Mouse (Mus musculus) lung, postnatal 0 days (tissue): ENCODE measurements around the gene Il25. TPM values are rescaled to one million over a fixed set of nuclear protein-coding genes. Genes with fewer than 3 reads are reported as not detected.
"Not testable (repeated sequence)": the region's sequence is repeated elsewhere in the genome, so short reads cannot be mapped to it uniquely, and the experiment has no call there.

Experiments
- ATAC-seq: fragments of 200-750 bp; cut with Nextera tagmentation; 2 replicates; pipeline ENCODE4 v1.8.0; 2017; ENCODE audit warnings: moderate library complexity
- DNase-seq: peaks from one replicate; pipeline ENCODE4 v3.0.0-alpha.2; 2016; ENCODE audit warnings: low spot score
- H3K27ac ChIP-seq: fragments of 300-500 bp; sonication (generic); 2 replicates; pipeline ENCODE4 v1.5.1; 2014; ENCODE audit warnings: antibody characterized with exemption, mild to moderate bottlenecking, low read length, mixed read lengths
- H3K27me3 ChIP-seq: fragments of 300-500 bp; sonication (generic); replicated peaks from 2 replicates; pipeline ENCODE4 v1.6.1; 2014; ENCODE audit warnings: low read length, mixed read lengths; ENCODE audit not compliant: insufficient read depth
- H3K36me3 ChIP-seq: fragments of 300-500 bp; sonication (generic); 2 replicates; pipeline ENCODE4 v1.6.1; 2014; ENCODE audit warnings: low read length, mixed read lengths; ENCODE audit not compliant: insufficient read depth
- H3K4me1 ChIP-seq: fragments of 300-500 bp; sonication (generic); 2 replicates; pipeline ENCODE4 v1.6.1; 2014; ENCODE audit warnings: antibody characterized with exemption, low read depth, low read length, mixed read lengths; ENCODE audit not compliant: insufficient read depth
- H3K4me2 ChIP-seq: fragments of 300-500 bp; sonication (generic); replicated peaks from 2 replicates; pipeline ENCODE4 v1.6.1; 2014; ENCODE audit warnings: low read depth, mild to moderate bottlenecking, low read length, moderate library complexity, mixed read lengths
- H3K4me3 ChIP-seq: fragments of 300-500 bp; sonication (generic); 2 replicates; pipeline ENCODE4 v1.5.1; 2014; ENCODE audit warnings: low read depth, low read length
- H3K9ac ChIP-seq: fragments of 300-500 bp; sonication (generic); replicated peaks from 2 replicates; pipeline ENCODE4 v1.6.1; 2014; ENCODE audit warnings: low read depth, mild to moderate bottlenecking
- H3K9me3 ChIP-seq: fragments of 300-500 bp; sonication (generic); 2 replicates; pipeline ENCODE4 v1.6.1; 2016; ENCODE audit warnings: low read length, mixed read lengths
- CTCF ChIP-seq: IDR thresholded peaks from 2 replicates; pipeline ENCODE4 v1.5.1; 2016; ENCODE audit warnings: antibody characterized with exemption, mild to moderate bottlenecking
- EP300 ChIP-seq: IDR thresholded peaks from 2 replicates; pipeline ENCODE4 v1.6.1; 2016; ENCODE audit warnings: antibody characterized with exemption, mild to moderate bottlenecking, control low read depth
- WGBS: fragments of 180-500 bp; shearing (Covaris S2); extraction: QIAGEN DNeasy Blood & Tissue Kit; methylation state at CpG from one replicate; pipeline ENCODE4 v1.1.7; 2014; 5-methylcytosine and 5-hydroxymethylcytosine counted together
- polyA plus RNA-seq: library from polyadenylated mRNA; unstranded; fragments of >200 nt; fragmentation: Nextera tagmentation; extraction: Ambion mirVana; gene quantifications from 2 replicates; pipeline ENCODE4 v1.2.1, GENCODE M21; 2015

Il25 gene
- polyA plus RNA-seq, 1 experiment from 2014 or later, result not detected

- H3K27me3 ChIP-seq, result no peaks in the 10 kb centered on the region
- no peak overlapping the region for H3K9ac ChIP-seq
- 66% methylated on average over 3 of the region's 3 CpGs for WGBS
- no peak overlapping the region for H3K27ac ChIP-seq
- DNase-seq (no peak), ATAC-seq (no peak)
- no peak overlapping the region for H3K4me2 ChIP-seq
- TF ChIP-seq EP300, result no peak
- TF ChIP-seq CTCF, result no peak
- no peaks in the 10 kb centered on the region for H3K36me3 ChIP-seq
- H3K4me1 ChIP-seq, result no peaks in the 10 kb centered on the region
- no peak overlapping the region for H3K4me3 ChIP-seq
- H3K9me3 ChIP-seq, result no peaks in the 10 kb centered on the region
Observed at GRCm38 (mm10) chr14:54940176-54940530, 7.7 kb downstream of the Il25 start.

DNA sequence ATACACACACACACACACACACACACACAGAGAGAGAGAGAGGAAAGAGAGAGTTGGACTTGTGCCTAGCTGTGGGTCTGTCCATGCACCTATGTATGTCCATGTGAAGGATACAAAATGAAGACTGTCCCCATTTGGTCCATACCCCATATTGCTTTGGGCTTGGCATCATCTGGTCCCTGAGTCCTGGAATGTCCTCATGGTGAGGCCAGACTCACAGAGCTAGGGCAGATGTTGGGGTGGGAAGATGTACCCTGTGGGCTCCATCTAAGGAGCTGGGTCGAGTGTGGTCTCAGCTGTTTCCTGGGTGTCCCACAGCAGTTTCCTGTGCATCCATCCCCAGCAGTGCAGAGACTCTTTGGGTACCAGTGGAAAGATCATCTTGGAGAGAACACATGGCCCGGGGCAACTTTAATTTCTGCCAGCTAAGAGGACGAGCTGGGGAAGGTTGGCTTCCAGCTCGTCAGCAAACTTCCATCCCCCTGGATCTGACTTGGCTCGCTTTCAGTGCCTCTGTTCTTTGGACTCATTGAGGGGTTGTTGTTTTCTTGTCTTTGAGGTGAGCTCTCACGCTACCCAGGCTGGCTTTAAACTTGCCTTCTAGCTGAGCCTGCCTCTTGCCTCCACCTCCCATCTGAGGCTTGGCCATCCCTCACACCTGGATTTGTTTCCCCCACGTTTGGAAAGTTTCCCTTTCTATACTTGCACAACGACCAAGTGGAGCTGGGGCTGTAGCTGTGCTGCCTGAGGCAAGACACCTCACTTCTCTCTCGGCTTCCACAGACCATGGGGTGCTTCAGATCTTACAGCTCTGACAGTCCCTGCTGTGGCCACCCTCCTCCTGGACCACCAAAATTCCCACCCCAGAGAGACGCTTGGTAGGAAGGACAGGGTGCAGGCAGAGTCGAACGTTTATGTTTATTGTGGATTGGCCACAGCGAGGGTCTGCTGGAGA, 8.8 kb downstream of the Il25 start:
- Histone ChIP-seq H3K27me3 (no peaks in the 10 kb centered on the region), H3K4me3 (no peak overlapping the region), H3K27ac (no peak overlapping the region), H3K9me3 (no peaks in the 10 kb centered on the region), H3K36me3 (no peaks in the 10 kb centered on the region), H3K9ac (no peak overlapping the region), H3K4me1 (no peaks in the 10 kb centered on the region), H3K4me2 (no peak overlapping the region)
- ATAC-seq, result no peak
- no peak for TF ChIP-seq CTCF
- TF ChIP-seq EP300, result no peak
- 56% methylated on average over 13 of the region's 13 CpGs for WGBS
- no peak for DNase-seq

GRCm38 (mm10) chr14:54942479-54942878, 10.0 kb downstream of the Il25 start:
- Histone ChIP-seq H3K36me3 (no peaks in the 10 kb centered on the region), H3K4me2 (no peak overlapping the region), H3K4me1 (no peaks in the 10 kb centered on the region), H3K4me3 (no peak overlapping the region), H3K9ac (no peak overlapping the region), H3K27ac (no peak overlapping the region), H3K9me3 (no peaks in the 10 kb centered on the region), H3K27me3 (no peaks in the 10 kb centered on the region)
- no peak for DNase-seq
- no peak for TF ChIP-seq CTCF
- no peak for TF ChIP-seq EP300
- no peak for ATAC-seq
- WGBS, result 83% methylated on average over 8 of the region's 8 CpGs

GRCm38 (mm10) chr14:54943971-54944370, 11.5 kb downstream of the Il25 start:
- no peaks in the 10 kb centered on the region for H3K9me3 ChIP-seq
- 92% methylated on average over 7 of the region's 7 CpGs for WGBS
- no peaks in the 10 kb centered on the region for H3K36me3 ChIP-seq

DNA sequence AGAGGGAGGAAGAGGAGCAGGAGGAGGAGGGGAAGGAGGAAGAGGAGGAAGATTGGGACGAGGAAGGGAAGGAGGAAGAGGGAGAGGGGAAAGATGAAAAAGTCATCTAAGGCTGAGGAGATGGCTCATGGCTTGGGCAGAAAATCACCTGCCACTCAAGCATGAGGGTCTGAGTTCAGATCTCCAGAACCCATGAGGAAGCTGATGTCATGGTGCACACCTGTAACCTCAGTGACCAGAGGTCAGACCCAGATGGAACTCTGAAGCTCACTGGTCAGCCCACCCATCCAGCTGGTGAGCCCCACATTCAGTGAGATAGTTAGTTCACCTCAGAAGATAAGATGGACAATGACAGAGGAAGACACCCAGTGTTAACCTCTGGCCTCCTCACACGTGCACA, 12.4 kb downstream of the Il25 start:
- Histone ChIP-seq H3K27me3 (no peaks in the 10 kb centered on the region), H3K36me3 (no peaks in the 10 kb centered on the region), H3K4me1 (no peaks in the 10 kb centered on the region), H3K9ac (no peak overlapping the region), H3K4me3 (no peak overlapping the region), H3K4me2 (no peak overlapping the region), H3K9me3 (no peaks in the 10 kb centered on the region), H3K27ac (no peak overlapping the region)
- ATAC-seq (no peak), DNase-seq (no peak)
- 56% methylated on average over 2 of the region's 2 CpGs for WGBS
- TF ChIP-seq EP300 (no peak), CTCF (no peak)

More at GRCm38 (mm10) chr14:54943971-54944370, 11.5 kb downstream of the Il25 start:
- Histone ChIP-seq H3K4me2 (no peak overlapping the region), H3K9ac (no peak overlapping the region), H3K4me1 (no peaks in the 10 kb centered on the region), H3K27me3 (no peaks in the 10 kb centered on the region), H3K27ac (no peak overlapping the region), H3K4me3 (no peak overlapping the region)
- ATAC-seq, result no peak
- TF ChIP-seq EP300, result no peak
- TF ChIP-seq CTCF, result no peak
- no peak for DNase-seq

- Histone ChIP-seq H3K4me1 (no peaks in the 10 kb centered on the region), H3K9me3 (no peaks in the 10 kb centered on the region), H3K27me3 (no peaks in the 10 kb centered on the region), H3K27ac (no peak overlapping the region), H3K4me2 (no peak overlapping the region), H3K4me3 (no peak overlapping the region), H3K36me3 (no peaks in the 10 kb centered on the region), H3K9ac (no peak overlapping the region)
- no peak for TF ChIP-seq CTCF
- no peak for TF ChIP-seq EP300
- WGBS, result 73% methylated on average over 19 of the region's 19 CpGs
- DNase-seq, result no peak
- no peak for ATAC-seq
Observed at GRCm38 (mm10) chr14:54945975-54946704, 13.6 kb downstream of the Il25 start.

- not testable (repeated sequence) for H3K4me3 ChIP-seq, H3K9ac ChIP-seq, H3K27me3 ChIP-seq, ATAC-seq, DNase-seq, H3K27ac ChIP-seq, H3K9me3 ChIP-seq, H3K4me2 ChIP-seq, H3K4me1 ChIP-seq, H3K36me3 ChIP-seq
- WGBS, result 83% methylated on average over 6 of the region's 11 CpGs
Observed at GRCm38 (mm10) chr14:54947008-54947407, 14.5 kb downstream of the Il25 start.
